Mouse (Mus musculus) kidney, postnatal 0 days (tissue): ENCODE results near the gene Tex19.2. TPM values are rescaled to one million over a fixed set of nuclear protein-coding genes. Genes with fewer than 3 reads are reported as not detected.

Experiments used
- ATAC-seq: fragments of 200-750 bp; cut with Nextera tagmentation; replicated peaks from 2 replicates; pipeline ENCODE4 v1.8.0; 2017; ENCODE audit warnings: low read depth, moderate number of reproducible peaks, moderate TSS enrichment, moderate library complexity; ENCODE audit not compliant: low FRiP score
- DNase-seq: peaks from one replicate; pipeline ENCODE4 v3.0.0-alpha.2; 2016; ENCODE audit warnings: low spot score
- H3K27ac ChIP-seq: fragments of 300-500 bp; sonication (generic); 2 replicates; pipeline ENCODE4 v1.5.1; 2014; ENCODE audit warnings: mild to moderate bottlenecking
- H3K27me3 ChIP-seq: fragments of 300-500 bp; sonication (generic); 2 replicates; pipeline ENCODE4 v1.6.1; 2014; ENCODE audit warnings: low read length, mixed read lengths; ENCODE audit not compliant: insufficient read depth
- H3K36me3 ChIP-seq: fragments of 300-500 bp; sonication (generic); 2 replicates; pipeline ENCODE4 v1.6.1; 2014; ENCODE audit warnings: low read length, mixed read lengths; ENCODE audit not compliant: insufficient read depth
- H3K4me1 ChIP-seq: fragments of 300-500 bp; sonication (generic); replicated peaks from 2 replicates; pipeline ENCODE4 v1.6.1; 2014; ENCODE audit warnings: antibody characterized with exemption, low read length, mixed read lengths; ENCODE audit not compliant: insufficient read depth
- H3K4me2 ChIP-seq: fragments of 300-500 bp; sonication (generic); 2 replicates; pipeline ENCODE4 v1.6.1; 2014; ENCODE audit warnings: mild to moderate bottlenecking, low read length, moderate library complexity, mixed read lengths
- H3K4me3 ChIP-seq: fragments of 300-500 bp; sonication (generic); replicated peaks from 2 replicates; pipeline ENCODE4 v1.5.1; 2014; ENCODE audit warnings: low read depth, low read length
- H3K9ac ChIP-seq: fragments of 300-500 bp; sonication (generic); 2 replicates; pipeline ENCODE4 v1.6.1; 2014; ENCODE audit warnings: low read depth, low read length
- H3K9me3 ChIP-seq: fragments of 300-500 bp; sonication (generic); replicated peaks from 2 replicates; pipeline ENCODE4 v1.6.1; 2016; ENCODE audit warnings: low read length, inconsistent platforms, mixed read lengths
- CTCF ChIP-seq: IDR thresholded peaks from 2 replicates; pipeline ENCODE4 v1.5.1; 2016; ENCODE audit warnings: antibody characterized with exemption, low read depth, mild to moderate bottlenecking, moderate library complexity
- WGBS: fragments of 180-500 bp; shearing (Covaris S2); extraction: QIAGEN DNeasy Blood & Tissue Kit; methylation state at CpG from one replicate; pipeline ENCODE4 v1.1.7; 2014; 5-methylcytosine and 5-hydroxymethylcytosine counted together
- polyA plus RNA-seq: library from polyadenylated mRNA; unstranded; fragments of >200 nt; fragmentation: Nextera tagmentation; extraction: Ambion mirVana; gene quantifications from 2 replicates; pipeline ENCODE4 v1.2.1, GENCODE M21; 2015

Gene Tex19.2
- polyA plus RNA-seq, result 0.05 TPM in 1 of 2 replicates, not detected in the other

- H3K9ac ChIP-seq, result no peak within 1 kb of the TSS
- H3K4me3 ChIP-seq, result no peak within 1 kb of the TSS
- no peaks in the 10 kb centered on the region for H3K9me3 ChIP-seq
- no peak for DNase-seq
- no peak within 1 kb of the TSS for H3K4me2 ChIP-seq
- H3K36me3 ChIP-seq, result no peaks in the 10 kb centered on the region
- 91% methylated on average over 3 of the region's 3 CpGs for WGBS
- no peaks in the 10 kb centered on the region for H3K27me3 ChIP-seq
- no peak for ATAC-seq
- H3K27ac ChIP-seq, result no peak within 1 kb of the TSS
- no peak for TF ChIP-seq CTCF
- no peaks in the 10 kb centered on the region for H3K4me1 ChIP-seq
Measured at GRCm38 (mm10) chr11:121118577-121118976, at the start of gene Tex19.2. Gene Tex19.2, minus strand, starts transcription at chr11:121118677.

- H3K27ac ChIP-seq, result no peak overlapping the region
- H3K4me1 ChIP-seq, result no peaks in the 10 kb centered on the region
- DNase-seq (no peak), ATAC-seq (no peak)
- no peak overlapping the region for H3K9ac ChIP-seq
- H3K9me3 ChIP-seq, result no peaks in the 10 kb centered on the region
- no peak overlapping the region for H3K4me2 ChIP-seq
- no peaks in the 10 kb centered on the region for H3K27me3 ChIP-seq
- H3K36me3 ChIP-seq, result no peaks in the 10 kb centered on the region
- no peak for TF ChIP-seq CTCF
- no peak overlapping the region for H3K4me3 ChIP-seq
- WGBS, result 84% methylated on average over 4 of the region's 4 CpGs
Measured at GRCm38 (mm10) chr11:121163751-121164150, 45.3 kb upstream of the Tex19.2 start.

GRCm38 (mm10) chr11:121160636-121161346 is 42.3 kb upstream of the Tex19.2 start:
- DNase-seq (peak; percentile 47), ATAC-seq (no peak; the same call in 1 of the 2 replicates)
- H3K4me2 ChIP-seq, result no peak overlapping the region
- no peak overlapping the region for H3K27ac ChIP-seq
- 0 out of 2 replicates have a peak, but pooled peaks cover 6% of the 10 kb centered on the region for H3K4me1 ChIP-seq
- no peak for TF ChIP-seq CTCF
- H3K4me3 ChIP-seq, result no peak overlapping the region
- no peak overlapping the region for H3K9ac ChIP-seq
- H3K27me3 ChIP-seq, result 0 out of 2 replicates have a peak, but pooled peaks cover 13% of the 10 kb centered on the region
- WGBS, result 72% methylated on average over 26 of the region's 26 CpGs
- no peaks in the 10 kb centered on the region for H3K36me3 ChIP-seq
- no peaks in the 10 kb centered on the region for H3K9me3 ChIP-seq

- no peak for TF ChIP-seq CTCF
- no peaks in the 10 kb centered on the region for H3K9me3 ChIP-seq
- no peak within 1 kb of the TSS for H3K4me3 ChIP-seq
- H3K36me3 ChIP-seq, result no peaks in the 10 kb centered on the region
- 0 out of 2 replicates have a peak, but pooled peaks cover 6% of the 10 kb centered on the region for H3K4me1 ChIP-seq
- no peak within 1 kb of the TSS for H3K27ac ChIP-seq
- H3K4me2 ChIP-seq, result no peak within 1 kb of the TSS
- ATAC-seq, result no peak
- no peak for DNase-seq
- no peak within 1 kb of the TSS for H3K9ac ChIP-seq
- H3K27me3 ChIP-seq, result 0 out of 2 replicates have a peak, but pooled peaks cover 13% of the 10 kb centered on the region
- 87% methylated on average over 5 of the region's 5 CpGs for WGBS
Measured at GRCm38 (mm10) chr11:121159971-121160370, 41.5 kb upstream of the Tex19.2 start, which contains the start of gene Uts2r. Gene Uts2r, plus strand, starts transcription at chr11:121160271.

GRCm38 (mm10) chr11:121156411-121156891 is 38.0 kb upstream of the Tex19.2 start:
- Histone ChIP-seq H3K9ac (no peak overlapping the region), H3K27me3 (0 out of 2 replicates have a peak, but pooled peaks cover 13% of the 10 kb centered on the region), H3K4me1 (0 out of 2 replicates have a peak, but pooled peaks cover 6% of the 10 kb centered on the region), H3K9me3 (no peaks in the 10 kb centered on the region), H3K4me2 (peak overlapping the region; percentile 59), H3K36me3 (no peaks in the 10 kb centered on the region), H3K27ac (no peak overlapping the region), H3K4me3 (peak overlapping the region; percentile 29; the same call in 1 of the 2 replicates)
- TF ChIP-seq CTCF, result no peak
- DNase-seq, result no peak
- ATAC-seq, result no peak
- WGBS, result 1% methylated on average over 45 of the region's 45 CpGs

GRCm38 (mm10) chr11:121154203-121154602 is 35.7 kb upstream of the Tex19.2 start:
- Histone ChIP-seq H3K27ac (no peak overlapping the region), H3K27me3 (0 out of 2 replicates have a peak, but pooled peaks cover 13% of the 10 kb centered on the region), H3K4me3 (no peak overlapping the region), H3K36me3 (no peaks in the 10 kb centered on the region), H3K4me1 (0 out of 2 replicates have a peak, but pooled peaks cover 6% of the 10 kb centered on the region), H3K4me2 (no peak overlapping the region), H3K9me3 (no peaks in the 10 kb centered on the region), H3K9ac (no peak overlapping the region)
- no peak for TF ChIP-seq CTCF
- DNase-seq, result no peak
- ATAC-seq, result no peak
- WGBS, result 43% methylated on average over 4 of the region's 4 CpGs
